Mouse (Mus musculus): ENCODE results near the gene Sfi1.
"Not testable (repeated sequence)": the region's sequence is repeated elsewhere in the genome, so short reads cannot be mapped to it uniquely, and the experiment has no call there.

The Sfi1 gene

GRCm38 (mm10) chr11:3193363-3193762 is at the start of gene Sfi1:
Sfi1 (minus strand) TSS chr11:3193463.
- DNase-seq (ENCODE audit: low spot score in 2 of 2), result no peak

DNA sequence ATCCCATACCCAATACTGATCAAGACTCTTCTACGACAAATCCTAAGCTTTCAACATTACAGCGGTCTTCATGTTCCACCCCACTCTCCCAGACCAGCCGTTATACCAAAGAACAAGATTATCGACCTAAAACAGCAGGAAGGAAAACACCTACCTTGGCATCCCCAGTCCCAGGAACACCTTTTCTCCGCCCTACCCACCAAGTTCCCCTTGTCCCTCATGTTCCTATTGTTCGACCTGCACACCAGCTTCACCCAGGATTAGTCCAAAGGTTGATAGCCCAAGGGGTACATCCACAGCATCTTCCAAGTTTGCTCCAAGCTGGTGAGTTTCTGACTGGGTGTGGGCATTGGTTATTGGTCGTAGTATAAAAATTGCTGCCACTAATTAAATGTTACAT is 49.1 kb upstream of the Sfi1 start:
- DNase-seq (ENCODE audit: low spot score in 2 of 2), result no peak

DNA sequence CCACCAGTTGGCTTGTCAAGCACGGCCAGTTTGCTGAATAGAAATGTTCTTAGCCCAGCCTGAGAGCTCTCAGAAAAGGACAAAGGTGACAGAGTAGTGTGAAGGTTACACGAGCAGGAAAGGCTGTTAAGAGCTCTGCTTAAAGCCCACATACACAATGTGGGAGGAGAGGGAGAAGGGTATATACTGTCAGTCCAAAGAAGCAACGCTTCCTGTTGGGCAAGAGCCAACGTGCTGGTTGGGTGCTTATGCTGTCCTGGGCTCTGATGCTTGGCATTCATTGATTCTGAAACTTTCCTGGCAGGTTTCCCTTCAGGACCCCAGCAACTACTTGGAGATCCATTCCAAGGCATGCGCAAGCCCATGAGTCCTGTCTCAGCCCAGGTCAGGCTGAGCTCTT is 42.0 kb upstream of the Sfi1 start:
- DNase-seq (ENCODE audit: low spot score in 2 of 2), result no peak

GRCm38 (mm10) chr11:3233704-3234103 is 40.4 kb upstream of the Sfi1 start:
- no peak for DNase-seq (ENCODE audit: low spot score in 2 of 2)

DNA sequence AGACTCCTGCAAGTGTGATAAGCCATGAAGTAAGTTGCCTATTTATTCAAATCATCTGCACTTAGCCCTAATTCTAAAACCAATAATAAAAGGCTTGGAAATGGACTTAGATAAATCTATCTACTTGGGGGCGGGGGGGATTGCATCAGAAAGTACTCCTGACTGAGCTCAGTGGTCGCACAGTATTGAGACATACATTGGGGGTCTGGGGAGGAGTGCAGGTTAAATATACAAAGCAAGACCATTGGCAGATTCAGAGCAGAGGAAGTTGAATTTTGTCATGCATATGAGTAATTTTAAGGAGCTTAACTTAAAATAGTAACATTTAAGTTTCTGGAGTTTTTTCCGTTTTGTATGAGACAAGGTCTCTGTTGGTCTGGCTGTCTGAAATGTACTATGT is 39.0 kb upstream of the Sfi1 start:
- DNase-seq (ENCODE audit: low spot score in 2 of 2), result no peak

DNA sequence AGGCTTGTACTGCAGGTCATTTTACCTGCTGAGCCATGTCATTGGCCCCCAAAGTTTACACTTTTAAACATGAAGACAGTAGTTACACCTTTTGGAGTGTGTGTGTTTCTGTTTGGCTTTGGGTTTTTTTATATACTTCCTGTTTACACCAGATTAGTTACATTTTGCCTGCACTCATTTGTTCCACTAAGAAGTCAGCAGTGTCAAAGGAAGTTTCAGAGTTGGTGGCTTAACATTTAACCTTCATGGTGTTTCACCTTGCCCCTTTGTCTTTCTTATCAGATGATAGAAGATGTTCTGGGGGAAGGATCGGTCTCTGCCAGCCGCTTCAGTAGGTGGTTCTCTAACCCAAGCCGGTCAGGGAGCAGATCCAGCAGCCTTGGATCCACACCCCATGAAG is 33.9 kb upstream of the Sfi1 start:
- DNase-seq (ENCODE audit: low spot score in 2 of 2), result no peak

DNA sequence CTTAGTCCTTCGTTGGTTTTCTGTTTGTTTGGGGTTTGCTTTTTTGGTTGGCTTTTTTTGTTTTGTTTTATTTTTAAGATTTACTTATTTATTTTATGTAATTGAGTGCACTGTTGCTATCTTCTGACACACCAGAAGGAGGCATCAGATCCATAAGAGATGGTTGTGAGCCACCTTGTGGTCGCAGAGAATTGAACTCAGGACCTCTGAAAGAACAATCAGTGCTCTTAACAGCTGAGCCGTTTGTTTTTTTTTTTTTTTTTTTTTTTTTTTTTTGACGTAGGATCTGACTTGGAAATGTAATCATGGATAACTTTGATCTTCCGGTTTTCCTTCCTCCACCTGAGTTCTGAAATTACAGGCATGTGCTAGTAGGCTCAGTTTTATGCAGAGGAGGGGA is 29.8 kb upstream of the Sfi1 start:
- no peak for DNase-seq (ENCODE audit: low spot score in 2 of 2)

- DNase-seq (ENCODE audit: low spot score in 2 of 2), result no peak
Measured at GRCm38 (mm10) chr11:3212526-3212925, 19.3 kb upstream of the Sfi1 start.

DNA sequence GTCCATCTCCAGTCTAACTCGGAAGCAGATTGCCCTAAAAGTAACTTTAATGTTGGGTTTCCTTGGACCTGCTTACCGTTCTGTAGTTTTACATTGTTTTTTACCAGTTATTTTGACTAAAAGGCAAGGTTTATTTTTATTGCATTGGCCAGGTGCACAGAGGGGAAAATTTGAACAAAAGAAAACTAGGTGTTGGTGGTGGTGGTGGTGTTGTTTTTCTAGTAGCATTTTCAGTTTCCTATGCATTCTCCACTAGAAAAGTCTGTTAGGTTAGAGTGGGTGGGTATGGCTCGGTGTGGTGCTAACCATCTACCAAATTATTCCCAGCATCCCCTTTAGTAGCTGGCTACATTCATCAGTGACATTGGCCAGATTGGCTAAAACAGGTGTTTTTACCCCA is 13.5 kb upstream of the Sfi1 start:
- no peak for DNase-seq (ENCODE audit: low spot score in 2 of 2)

- DNase-seq (ENCODE audit: low spot score in 2 of 2), result no peak
Measured at GRCm38 (mm10) chr11:3205207-3205606, 11.9 kb upstream of the Sfi1 start.

DNA sequence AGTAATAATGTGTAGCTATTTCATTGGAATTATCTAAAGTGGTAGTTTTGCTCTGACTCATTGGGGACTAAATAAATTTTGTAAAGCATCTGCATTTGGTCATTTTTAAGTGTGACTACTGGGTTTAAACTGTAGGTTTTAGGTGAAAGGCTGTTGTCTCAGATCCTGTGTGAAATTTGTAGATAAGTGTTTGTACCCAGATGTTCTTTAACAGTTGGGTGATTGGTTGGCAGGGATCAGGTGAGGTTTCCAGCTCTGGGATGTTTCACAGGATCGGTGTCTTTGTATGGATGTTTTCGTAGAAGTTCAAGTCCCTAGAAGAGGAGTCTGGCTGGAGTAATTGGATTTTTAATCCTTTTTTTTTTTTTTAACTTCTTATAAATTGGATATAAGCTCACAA is 10.5 kb upstream of the Sfi1 start:
- DNase-seq (ENCODE audit: low spot score in 2 of 2), result no peak

DNA sequence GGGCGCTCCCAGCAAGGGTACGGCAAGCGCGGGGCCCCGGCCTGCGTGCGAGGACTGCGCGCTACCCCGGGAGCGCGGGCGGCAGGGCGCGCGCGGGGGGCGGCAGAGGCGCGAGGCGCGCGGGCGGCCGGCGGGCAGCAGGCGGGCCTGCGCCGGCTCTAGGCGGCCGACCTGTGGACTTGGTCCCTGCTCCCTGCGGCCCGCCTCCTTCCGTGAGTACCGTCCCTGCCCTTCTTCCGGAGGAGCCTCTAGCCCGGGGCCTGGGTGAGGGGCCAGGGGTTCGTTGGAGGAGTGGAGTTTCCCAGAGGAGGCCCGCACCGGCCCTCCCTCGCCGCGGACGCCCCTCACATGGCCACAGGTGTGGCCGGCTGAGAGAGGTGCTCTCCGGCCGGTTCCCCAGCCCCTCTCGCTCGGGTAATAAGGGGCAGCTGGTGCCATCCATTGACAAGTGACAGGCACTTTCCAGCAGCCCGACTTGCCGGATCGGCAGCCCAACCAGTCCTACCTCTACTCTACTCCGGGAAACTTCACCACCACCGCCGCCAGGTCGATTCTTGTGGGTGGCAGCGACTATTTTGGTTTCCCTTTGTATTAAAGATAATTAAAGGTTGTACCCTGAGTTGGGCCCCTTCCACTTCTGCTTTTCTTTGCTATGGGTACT is 9.6 kb upstream of the Sfi1 start:
- DNase-seq (ENCODE audit: low spot score in 2 of 2), result peak; percentile 38 to 39

DNA sequence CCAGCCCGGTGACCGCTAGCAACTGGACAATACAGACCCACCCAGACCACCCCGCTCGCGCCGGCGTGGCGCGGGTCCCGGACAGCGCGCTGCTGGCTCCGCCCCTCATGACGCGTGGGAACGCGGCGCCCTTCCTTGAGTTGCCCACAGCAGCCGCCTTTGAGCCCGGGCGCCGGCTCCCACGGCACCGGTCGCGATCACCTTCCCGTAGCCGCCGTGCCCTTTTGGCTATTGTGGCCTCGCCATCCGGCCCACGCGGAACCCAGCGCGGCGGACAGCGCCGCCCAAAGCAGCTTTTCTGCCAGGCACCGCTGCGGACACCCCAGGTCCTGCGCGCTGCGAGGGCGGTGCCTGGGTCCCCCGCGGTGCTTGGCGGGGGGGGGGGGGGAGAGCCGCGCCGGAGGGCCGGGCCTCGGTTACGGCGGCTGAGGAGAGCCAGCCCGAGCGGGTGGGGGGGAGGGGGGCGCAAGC is 9.0 kb upstream of the Sfi1 start, which contains the start of gene Eif4enif1:
Eif4enif1 (plus strand) TSS at position 162 of the 471 bp plus-strand sequence.
- peak; percentile 93 to 94 for DNase-seq (ENCODE audit: low spot score in 2 of 2)

DNA sequence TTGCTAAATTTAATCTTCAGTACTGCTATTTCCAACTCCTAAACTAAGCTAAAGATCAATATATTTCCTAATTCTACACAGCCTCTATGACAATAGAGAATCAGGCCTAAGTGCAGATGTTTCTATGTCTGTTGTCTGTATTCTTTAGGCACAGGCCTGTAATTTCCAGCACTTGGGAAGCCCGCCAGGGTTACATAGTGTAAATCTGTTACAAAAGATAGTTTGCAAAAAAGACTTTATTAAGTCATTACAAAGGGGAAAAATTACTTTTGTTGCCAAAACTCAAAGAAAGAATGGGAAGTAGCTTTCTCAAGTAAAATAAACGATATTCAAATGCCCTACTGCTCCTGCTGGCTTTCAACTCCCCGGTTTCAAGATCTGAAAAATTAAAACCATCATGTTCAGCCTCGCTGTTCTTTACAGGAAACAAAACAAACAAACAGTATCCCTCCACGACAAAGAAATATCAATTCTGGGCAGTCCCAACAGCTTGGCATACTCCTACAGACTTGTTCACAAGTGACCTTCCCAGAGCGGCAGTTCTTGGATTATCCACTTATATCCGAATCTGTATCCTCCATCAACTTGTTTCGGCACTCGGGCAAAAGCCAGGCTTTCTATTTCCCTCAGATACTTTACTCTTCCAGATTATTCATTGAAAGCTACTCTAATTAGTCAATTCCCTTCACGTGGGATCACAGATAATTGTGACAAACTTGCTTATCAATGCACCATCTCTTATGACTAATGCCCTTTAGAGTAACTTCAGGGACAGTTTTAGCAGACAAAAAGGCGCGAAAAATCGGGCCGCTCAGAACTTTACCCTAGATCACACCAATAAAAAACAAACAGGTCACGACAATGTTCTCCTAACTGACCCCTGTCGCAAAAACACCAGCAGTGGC is 8.3 kb upstream of the Sfi1 start:
- DNase-seq (ENCODE audit: low spot score in 2 of 2), result no peak

GRCm38 (mm10) chr11:3200636-3201035 is 7.4 kb upstream of the Sfi1 start:
- DNase-seq (ENCODE audit: low spot score in 2 of 2), result not testable (repeated sequence)

GRCm38 (mm10) chr11:3182707-3183106 is 10.6 kb downstream of the Sfi1 start:
- DNase-seq (ENCODE audit: low spot score in 2 of 2), result not testable (repeated sequence)

GRCm38 (mm10) chr11:3181971-3182370 is 11.3 kb downstream of the Sfi1 start:
- DNase-seq (ENCODE audit: low spot score in 2 of 2), result not testable (repeated sequence)

GRCm38 (mm10) chr11:3181250-3181649 is 12.0 kb downstream of the Sfi1 start:
- DNase-seq (ENCODE audit: low spot score in 2 of 2), result peak; percentile 47 to 55

DNA sequence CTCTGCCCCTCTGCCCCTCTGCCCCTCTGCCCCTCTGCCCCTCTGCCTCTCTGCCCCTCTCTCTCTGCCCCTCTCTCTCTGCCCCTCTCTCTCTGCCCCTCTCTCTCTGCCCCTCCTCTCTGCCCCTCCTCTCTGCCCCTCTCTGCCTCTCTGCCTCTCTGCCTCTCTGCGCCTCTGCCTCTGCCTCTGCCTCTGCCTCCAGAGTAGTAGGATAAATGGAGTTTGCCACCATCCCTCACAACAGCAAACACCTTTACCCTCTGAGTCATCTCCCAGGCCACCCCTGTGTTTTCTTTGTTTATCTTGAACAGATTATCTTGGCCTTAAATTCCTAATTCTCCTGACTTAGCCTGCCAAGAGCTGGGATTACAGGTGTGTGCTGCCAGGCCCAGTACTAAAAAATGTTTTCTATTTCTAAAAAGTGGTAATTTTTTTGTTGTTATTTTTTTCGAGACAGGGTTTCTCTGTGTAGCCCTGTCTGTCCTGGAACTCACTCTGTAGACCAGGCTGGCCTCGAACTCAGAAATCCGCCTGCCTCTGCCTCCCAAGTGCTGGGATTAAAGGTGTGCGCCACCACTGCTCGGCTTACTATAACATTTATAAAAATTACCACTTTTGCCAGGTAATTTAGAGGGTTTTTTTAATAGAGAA is 12.6 kb downstream of the Sfi1 start:
- not testable (repeated sequence) for DNase-seq (ENCODE audit: low spot score in 2 of 2)

- DNase-seq (ENCODE audit: low spot score in 2 of 2), result not testable (repeated sequence)
Measured at GRCm38 (mm10) chr11:3179726-3180092, 13.6 kb downstream of the Sfi1 start.

GRCm38 (mm10) chr11:3178968-3179725 is 14.1 kb downstream of the Sfi1 start:
- not testable (repeated sequence) for DNase-seq (ENCODE audit: low spot score in 2 of 2)
